Mouse (Mus musculus): ENCODE measurements around the gene Ncor2. TPM values are rescaled to one million over a fixed set of nuclear protein-coding genes. Genes with fewer than 3 reads are reported as not detected.
A peak's percentile ranks its signal among the peaks of the same experiment; 100 is the strongest.

Ncor2 gene
- total RNA-seq, 1 experiment from 2014 or later: 192 TPM

DNA sequence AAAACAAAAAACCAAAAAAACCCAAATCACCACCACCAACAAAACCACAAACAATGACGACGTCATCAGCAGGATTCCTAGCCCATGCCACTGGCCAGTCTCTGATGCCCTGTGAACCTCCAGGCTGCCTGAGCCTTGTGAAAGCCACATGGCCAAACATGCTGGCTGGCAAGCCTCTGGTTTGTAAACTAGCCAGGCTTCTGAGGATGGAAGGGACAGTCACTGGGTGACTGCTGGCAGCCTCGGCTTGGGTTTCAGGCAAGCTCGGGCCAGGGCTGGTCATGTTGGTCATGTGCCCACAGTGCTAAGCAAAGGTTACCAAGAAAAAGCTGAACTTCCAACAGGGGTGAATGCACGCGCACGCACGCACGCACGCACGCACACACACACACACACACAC is 157.7 kb downstream of the Ncor2 start:
- DNase-seq: peak; percentile 79

DNA sequence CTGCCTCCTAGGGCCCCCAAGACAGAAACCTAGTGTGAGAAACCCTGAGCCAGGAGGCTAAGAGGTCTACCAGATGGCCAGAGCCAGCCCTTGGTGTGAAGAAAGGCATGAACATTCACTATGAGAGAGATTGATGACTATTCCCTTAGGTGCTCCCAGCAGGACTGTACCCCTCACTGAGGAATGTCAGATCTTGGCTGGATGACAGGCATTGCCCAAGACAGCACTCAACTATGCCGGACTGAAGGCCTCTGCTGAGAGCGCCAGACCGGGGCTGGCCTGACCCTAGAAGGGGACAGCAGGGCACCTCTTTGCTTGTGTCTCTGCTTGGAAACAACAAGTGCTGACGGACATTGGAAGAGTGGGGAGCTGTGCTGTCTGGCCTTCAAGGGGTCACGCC is 159.9 kb downstream of the Ncor2 start:
- peak; percentile 86 for DNase-seq

DNA sequence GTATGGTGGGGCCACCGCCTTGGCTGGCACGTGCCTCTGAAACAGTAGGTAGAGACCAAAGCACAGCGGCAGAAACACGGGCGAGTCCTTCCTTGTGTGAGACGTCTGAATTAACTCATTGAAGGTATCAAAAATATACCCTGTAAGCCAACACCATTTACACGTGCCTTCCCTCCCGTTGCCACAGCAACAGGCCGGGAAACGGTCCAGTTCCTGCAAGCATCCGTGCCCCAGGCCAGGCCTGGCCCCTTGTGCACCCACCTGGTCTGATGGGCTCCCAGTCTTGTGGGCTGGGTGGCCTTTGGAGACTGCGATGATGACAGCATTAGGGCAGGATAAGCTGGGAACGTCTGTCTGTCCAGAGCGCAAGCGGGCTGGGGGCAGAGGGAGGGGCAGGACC is 161.7 kb downstream of the Ncor2 start:
- no peak for DNase-seq

GRCm38 (mm10) chr5:125016421-125017242 is 162.4 kb downstream of the Ncor2 start:
- DNase-seq: no peak

DNA sequence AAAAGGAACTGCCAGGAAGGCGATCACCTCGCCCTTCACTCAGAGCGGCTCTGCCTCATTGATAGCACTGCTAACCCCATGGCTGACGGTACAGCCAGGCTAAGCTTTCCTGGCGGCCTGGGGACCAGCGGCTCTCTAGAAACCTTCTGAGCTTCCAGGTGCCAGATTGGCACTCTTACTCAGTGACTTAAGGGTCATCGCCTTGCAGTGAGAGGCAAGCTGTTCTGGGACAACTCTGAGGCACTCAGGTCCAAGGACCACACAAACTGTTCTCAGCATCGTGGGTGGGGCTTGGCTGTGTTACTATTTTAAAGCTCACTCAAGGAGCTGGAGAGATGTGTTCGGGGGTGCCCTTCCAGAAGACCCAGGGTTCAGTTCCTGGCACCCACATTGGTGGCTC is 163.4 kb downstream of the Ncor2 start:
- no peak for DNase-seq

GRCm38 (mm10) chr5:125015066-125015465 is 164.0 kb downstream of the Ncor2 start:
- DNase-seq: no peak

DNA sequence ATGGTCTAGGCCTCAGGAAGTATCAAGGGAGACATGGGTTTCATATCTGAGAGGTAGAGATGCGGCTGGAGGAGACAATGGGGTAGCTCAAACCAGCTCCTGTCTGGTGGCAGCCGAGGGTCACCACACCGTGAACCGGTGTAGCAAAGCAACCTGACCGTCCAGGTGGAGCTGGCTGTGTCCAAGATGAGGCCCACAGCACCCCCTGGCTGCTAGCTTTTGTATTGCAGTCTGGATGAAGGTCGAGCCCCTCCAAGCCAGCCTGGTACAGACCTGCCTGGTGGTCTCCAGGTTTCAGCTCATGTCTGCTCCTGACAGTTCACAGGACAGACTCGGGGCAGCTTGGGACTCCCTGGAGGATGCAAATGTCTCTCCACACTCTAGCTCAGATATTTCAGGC is 164.5 kb downstream of the Ncor2 start:
- DNase-seq: peak; percentile 78

GRCm38 (mm10) chr5:125011628-125012027 is 167.4 kb downstream of the Ncor2 start:
- peak; percentile 44 for DNase-seq

DNA sequence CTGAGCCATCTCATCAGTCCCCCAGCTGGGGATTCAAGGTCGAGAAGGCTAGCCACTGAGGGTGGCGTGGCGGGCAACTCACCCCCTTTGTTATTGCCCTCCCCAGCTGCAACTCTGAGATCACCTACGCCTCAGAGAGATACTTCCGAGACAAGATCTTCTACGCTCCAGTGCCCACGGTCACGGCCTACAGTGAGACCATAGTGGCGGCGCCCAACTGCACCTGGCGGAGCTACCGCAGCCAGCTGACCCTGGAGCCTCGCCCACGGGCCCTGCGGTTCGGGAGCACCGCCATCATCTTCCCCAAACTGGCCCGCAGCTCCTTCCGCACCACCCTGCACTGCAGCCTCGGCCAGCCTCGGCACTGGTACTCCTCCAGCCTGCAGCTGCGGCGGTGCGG is 167.9 kb downstream of the Ncor2 start:
- no peak for DNase-seq

DNA sequence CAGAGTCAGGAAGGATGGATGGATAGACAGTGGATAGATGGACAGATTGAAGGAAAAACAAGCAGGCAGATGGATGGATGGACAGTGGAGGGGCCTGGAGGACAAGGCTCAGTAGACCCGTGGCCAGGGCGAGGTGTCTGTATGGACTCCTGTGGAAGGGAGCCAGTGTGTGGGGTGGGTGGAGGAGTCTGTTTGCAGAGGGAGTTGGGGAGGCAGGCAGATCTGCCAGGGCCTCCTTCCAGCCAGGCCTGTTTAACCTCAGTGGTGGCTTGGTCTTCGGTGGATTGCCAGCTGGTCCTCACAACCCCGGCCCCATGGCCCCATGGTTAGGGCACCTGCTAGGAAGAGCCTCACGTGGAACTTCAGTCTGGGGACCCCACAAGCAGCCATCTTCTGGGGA is 172.1 kb downstream of the Ncor2 start:
- no peak for DNase-seq

GRCm38 (mm10) chr5:125005871-125006652 is 173.0 kb downstream of the Ncor2 start:
- DNase-seq: peak; percentile 7

- no peak for DNase-seq
Measured at GRCm38 (mm10) chr5:125003873-125004255, 175.2 kb downstream of the Ncor2 start.

DNA sequence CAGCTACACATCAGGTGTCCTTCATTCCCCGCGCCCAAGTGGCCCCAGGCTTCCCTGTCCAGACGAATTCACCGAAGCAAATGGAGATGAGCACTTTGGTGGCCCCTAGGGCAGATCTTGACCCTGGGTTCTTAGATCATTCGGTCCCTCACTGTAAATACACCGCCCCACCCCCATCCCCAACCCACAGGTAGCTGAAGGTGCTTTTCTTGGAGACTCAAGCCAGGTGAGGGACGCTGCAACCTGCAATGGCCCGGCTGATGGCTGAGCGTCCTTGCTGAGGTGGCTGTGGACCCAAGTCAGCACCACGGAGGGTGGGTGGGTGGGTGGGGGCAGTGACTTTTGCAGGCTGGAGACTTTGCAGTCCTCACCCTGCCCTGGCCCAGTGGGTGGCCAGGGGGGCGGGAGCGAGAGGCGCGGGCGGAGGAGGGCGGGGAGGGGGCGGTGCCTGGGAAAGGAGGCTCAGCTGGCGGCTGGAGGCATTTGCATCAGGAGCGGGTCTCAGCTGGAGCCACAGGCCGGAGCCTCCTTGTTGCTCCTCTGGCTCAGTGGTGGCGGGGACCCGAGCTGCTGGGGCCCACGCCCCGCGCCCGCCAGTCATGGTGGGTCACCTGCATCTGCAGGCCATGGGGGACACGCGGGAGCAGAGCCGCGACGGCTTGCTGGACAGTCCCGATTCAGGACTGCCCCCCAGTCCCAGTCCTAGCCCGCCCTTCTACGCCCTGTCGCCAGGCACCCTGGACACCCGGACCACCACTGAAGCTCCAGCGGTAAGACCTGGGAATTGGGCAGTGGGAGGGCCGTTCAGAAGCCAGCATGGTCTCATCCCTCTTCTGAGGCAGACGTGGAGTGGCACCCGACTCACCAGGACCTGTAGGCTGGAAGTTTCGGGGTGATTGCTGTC is 175.8 kb downstream of the Ncor2 start, which contains the start of gene Rflna:
TSS of gene Rflna (plus strand) at position 253 of the 904 bp plus-strand sequence.
- DNase-seq: peak; percentile 77

- no peak for DNase-seq
Measured at GRCm38 (mm10) chr5:125000756-125001250, 178.2 kb downstream of the Ncor2 start.

- DNase-seq: no peak
Measured at GRCm38 (mm10) chr5:124997913-124998312, 181.1 kb downstream of the Ncor2 start.

GRCm38 (mm10) chr5:124996816-124997215 is 182.2 kb downstream of the Ncor2 start:
- peak; percentile 47 for DNase-seq

DNA sequence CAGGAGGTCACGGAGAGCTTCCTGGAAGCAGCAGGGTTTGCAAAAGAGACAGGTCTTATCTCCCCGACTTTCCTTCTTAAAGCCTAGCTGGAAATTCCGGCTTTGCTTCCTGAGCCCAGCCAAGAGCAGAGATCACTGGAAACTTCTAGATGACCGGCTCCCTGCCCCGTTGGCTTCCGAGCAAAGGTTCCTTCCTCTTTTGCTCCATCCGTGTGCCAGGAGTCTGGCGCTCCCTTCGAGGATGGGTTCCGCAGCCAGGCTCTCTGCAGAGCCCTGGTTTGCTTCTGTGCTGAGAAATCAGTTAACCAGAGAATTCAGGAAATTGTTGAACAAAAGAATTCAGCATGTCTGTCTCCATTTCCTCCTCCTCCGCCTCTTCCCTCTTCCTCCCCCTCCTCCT is 186.1 kb downstream of the Ncor2 start:
- DNase-seq: peak; percentile 52

GRCm38 (mm10) chr5:124992323-124992722 is 186.7 kb downstream of the Ncor2 start:
- no peak for DNase-seq

DNA sequence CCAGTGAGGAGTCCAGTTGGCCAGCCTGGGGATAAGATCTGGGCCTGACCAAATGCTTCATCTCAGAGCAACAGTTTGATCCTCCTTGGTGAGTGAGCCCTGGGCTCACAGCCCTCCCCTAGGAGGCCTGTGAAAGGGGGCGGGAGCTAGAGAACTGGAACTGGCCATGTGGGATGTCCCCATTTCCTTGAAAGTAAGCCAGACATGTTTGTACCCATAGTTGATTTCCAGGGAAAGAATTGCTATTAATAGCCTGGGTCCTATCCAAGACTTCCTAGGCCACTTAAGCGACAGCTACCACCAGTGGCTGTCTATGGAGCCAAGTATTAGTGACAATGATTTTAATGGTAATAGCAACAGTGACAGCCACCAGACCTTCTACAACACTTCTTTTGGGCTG is 189.3 kb downstream of the Ncor2 start:
- no peak for DNase-seq

GRCm38 (mm10) chr5:124986656-124987055 is 192.4 kb downstream of the Ncor2 start:
- no peak for DNase-seq

DNA sequence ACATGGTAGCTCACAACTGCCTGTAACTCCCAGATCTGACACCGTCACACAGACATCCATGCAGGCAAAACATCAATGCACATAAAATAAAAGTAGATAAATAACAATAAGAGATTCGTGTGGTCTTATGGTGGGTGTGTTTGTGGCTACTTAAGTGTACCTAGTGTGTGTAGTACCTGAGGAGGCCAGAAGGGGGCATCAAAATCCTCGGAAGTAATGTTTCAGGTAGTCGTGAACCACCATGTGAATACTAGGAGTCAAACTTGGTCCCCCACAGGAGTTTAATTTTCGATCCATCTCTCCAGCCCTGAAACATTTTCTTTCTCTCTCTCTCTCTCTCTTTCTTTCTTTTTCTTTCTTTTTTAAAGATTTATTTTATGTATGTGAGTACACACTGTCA is 192.8 kb downstream of the Ncor2 start:
- no peak for DNase-seq

DNA sequence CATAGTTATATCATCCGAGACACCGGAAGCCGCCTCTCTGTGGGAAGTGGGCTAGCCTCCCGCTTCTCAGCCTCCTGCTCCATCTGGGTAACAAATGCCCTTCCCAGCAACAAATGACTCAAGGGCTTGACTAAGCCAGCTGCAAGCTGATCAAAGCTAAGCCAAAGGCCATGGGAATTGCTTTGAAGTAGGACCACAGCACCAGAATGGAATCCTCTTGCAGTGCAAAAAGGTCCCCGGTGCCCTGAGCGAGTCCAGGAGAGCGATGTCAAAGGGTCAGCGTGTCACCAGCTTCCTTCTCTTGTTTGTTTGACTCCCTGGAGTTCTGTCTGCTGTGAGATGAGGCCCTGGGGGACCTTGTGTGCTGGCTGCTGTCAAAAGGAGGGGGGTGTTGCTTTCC is 209.2 kb downstream of the Ncor2 start:
- DNase-seq: peak; percentile 76
